Mouse (Mus musculus) embryo, embryonic 11 days (tissue): Measurements from ENCODE around the gene Csmd2.

Experiments
- DNase-seq: peaks from one replicate; pipeline ENCODE4 v3.0.0-alpha.2; 2015

Gene Csmd2

DNA sequence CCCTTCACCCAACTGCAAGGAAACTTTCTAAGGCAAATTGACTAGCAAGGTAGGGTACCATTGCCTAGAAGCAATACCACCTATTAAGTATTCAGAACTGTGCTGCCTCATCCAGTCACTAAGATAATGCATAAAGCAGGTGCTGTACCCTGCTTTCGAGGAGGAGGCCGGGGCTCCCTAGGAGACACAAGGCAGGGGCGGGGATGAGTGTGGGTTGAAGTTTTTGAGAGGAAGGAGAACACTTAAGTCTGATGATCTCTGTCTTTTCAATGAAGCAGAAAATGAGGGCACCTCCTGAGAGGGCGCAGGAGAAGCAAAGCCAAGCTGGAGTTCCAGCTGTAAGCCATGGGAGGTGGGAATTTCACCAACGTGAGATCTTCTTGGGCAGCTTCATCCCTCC, 271.6 kb downstream of the Csmd2 start:
- DNase-seq = no peak

DNA sequence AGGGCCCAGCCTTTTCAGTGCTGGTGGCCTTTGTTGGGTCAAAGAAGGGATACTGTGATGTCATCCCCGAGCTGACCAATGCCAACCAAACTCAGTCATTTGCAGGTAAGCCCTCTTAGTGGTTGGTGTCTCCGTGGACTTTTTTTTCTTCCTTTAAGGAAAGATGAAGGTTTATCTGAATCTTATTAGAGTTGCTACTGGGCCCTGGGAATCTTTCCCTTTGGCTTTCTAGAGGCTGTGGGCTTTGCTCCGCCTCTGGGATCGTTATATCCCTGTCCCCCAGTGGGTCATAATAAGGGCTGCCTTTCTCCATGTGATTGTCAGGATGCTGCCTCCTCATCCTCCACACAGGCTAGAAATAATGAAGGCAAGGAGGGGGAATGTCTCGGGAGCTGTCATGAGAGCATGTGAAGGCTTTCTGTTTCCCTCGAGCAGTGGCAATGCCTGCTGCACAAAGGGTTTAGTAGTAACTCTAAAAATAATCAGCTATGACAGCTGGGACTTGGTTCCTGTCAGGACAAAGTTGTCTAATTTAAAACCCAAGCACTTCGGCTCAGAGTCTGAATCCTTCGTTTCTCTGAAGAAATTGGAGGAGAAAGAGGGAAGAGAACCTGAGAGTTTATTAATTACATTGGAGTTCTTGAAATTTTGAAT, 273.4 kb downstream of the Csmd2 start, which contains the start of gene Hmgb4:
Gene Hmgb4 (minus strand): TSS at position 51 of the 654 bp plus-strand sequence.
- no peak for DNase-seq

GRCm38 (mm10) chr4:128264491-128264890, 276.8 kb downstream of the Csmd2 start:
- no peak for DNase-seq

- no peak for DNase-seq
Measured at GRCm38 (mm10) chr4:128265341-128265740, 277.7 kb downstream of the Csmd2 start.

- DNase-seq = no peak
Measured at GRCm38 (mm10) chr4:128269261-128269875, 281.7 kb downstream of the Csmd2 start.

DNA sequence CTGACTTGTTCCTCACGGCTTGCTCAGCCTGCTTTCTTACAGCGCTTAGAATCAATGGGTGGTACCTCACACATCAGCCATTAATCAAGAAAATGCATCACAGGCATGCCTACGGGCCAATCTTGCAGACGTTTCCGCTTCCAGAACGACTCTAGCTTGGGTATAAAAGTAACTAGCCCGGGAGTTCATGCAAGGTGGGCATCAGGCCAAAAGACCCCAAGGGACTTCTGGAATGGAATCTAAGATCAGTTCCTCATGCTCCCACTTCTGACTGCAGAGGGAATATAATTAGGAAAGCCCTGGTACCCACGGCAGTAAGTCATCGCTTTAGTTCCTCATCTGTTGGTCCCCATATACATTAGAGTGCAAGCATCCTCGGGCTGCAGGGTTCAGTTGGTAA, 282.5 kb downstream of the Csmd2 start:
- DNase-seq = no peak

DNA sequence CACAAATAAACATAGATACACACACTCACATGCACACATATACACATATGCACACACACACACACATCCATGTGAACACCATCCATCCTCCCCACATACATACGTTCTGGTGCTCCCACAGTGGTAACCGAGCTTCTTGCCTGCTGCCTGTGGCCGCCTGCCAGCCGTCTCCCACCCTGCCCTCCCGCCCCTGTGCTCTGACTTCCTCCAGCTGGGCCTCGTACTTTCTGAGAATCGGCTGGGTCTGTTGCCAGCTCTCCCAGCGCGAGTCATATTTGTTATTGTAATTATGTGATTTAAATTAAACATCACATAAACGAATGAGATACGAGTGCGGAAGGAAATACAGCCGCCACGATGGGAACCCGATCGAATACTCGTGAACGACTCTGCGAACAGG, 283.3 kb downstream of the Csmd2 start:
- DNase-seq = no peak

DNA sequence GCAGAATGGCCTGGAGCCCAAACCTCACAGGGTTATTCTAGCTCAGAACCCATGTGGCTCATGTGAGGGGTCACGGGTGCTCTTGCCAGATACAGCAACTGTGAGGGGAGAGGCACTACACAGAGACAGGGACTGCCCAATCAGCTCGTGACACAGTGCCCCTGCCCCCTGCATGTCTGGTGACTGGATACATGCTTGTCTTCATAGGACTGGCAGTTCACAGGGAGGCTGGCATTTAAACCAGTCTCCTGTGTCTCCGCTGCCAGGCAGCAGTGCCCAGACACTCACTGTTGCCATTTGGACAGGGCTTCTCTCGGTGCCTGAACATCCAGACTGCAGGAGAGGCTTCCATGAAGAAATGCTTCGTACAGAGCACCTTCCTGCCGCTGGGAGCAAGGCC, 284.8 kb downstream of the Csmd2 start:
- DNase-seq = no peak

GRCm38 (mm10) chr4:128273146-128273545, 285.5 kb downstream of the Csmd2 start:
- DNase-seq = no peak

- DNase-seq = no peak
Measured at GRCm38 (mm10) chr4:128275116-128275515, 287.5 kb downstream of the Csmd2 start.

DNA sequence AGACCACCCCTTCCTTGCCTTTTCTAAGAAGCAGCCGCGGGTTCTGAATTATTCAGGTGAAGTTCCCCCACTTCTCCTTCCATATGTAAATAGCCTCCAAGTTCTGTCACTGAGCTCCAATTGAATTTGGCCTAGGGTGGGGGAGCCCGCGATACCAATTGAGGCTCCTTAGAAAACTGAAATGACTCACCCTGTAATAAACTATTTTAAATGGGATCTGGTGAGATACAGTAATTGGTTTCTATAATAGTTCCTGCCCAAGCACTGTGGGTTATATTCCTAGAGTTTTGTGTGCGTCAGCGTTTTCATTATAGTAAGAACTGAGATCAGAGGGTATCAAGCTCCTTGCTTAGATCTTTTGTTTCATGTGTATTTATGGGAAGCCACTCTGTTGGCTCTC, 287.9 kb downstream of the Csmd2 start:
- DNase-seq = no peak

GRCm38 (mm10) chr4:128285009-128285408, 297.4 kb downstream of the Csmd2 start:
- no peak for DNase-seq

DNA sequence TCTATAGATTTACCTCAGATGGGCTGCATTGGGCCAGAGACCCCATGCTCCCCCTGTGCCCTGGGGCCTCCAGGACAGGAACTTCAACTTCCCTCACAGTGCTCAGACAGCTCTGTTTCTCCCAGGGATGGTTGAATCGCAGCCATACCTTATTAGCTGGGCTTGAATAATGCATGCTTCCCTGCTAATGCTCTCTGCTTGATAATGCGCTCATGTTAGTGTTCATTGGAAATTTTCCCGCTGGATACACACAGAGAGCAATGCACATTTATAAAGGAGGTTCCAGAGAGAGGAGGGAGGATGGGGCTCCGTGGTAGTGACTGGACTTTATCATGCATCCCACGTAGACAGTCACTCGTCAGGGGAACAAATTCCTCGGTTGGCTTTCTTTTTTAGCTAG, 300.4 kb downstream of the Csmd2 start:
- no peak for DNase-seq

DNA sequence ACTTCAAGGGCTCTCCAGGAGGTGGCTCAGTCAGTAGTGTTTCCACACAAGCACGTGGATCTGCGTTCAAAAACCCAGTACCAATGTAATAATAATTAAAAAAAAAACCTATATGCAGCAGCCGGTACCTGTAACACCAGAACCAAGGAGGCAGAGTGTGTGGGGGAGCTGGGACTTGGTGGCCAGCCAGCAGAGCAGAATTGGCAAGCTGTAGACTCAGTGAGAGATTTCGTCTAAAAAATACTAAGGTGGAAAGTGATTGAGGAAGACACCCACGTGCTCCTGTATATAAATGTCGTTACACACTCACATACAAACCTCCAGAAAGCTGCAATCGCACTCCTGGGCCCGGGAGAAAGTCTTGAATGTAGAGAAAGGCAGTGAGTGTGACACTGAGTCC, 316.4 kb downstream of the Csmd2 start:
- no peak for DNase-seq

- DNase-seq = no peak
Measured at GRCm38 (mm10) chr4:128306011-128306410, 318.4 kb downstream of the Csmd2 start.

DNA sequence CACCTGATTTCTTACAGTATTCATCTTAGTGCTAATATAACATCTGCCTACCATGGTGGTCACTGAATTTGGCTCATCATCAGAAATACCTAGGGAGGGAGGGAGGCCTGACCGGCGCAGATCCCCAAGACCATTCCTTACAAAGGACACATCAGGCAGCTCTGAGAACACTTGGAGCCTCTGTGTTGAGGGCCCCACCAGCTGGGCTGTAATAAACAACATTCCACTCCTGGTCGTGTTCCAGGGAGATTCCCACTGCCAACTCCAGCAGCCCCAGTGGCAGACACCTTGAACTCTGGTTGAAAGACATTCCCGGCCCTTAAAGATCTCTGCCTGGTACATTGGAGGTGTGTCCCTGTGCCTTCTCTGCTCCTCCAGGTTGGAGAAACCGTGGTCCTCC, 327.7 kb downstream of the Csmd2 start:
- no peak for DNase-seq

DNA sequence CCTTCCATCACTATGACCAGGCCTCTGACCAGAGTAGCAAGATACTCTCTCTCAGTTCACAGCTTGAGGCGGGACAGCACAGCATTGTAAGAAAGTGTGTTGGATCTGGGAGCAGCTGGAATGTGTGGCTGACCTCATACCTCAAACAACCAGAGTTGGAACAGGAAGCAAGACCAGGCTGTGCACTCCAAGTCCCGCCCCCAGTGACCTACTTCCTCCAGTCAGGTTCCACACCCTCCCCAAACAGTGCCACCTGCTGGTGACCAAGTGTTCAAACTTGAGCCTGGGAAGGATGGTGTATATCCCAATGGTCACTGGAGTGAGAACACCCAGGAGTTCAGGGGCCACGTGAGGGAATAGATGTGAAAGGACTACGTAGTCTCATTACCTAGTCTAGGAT, 330.3 kb downstream of the Csmd2 start:
- peak; percentile 19 for DNase-seq

DNA sequence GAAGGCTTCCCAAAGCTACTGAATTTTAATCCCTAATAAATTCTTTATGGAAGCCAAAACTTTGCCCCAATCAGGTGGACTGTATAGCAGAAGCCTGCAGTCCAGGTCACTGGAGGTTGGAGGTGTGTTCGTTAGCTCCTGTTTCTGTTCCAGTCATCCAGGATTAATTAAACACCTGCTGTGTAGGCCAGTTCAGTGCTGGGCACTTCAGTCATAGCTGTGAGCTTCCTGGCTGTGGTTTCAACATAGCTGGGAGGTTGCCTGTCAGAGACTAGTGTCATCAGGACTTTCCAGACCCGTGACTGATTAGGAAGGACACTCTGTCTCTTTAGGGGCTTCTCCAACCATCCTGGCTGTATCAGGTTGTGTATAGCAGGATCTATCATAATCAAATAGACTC, 337.9 kb downstream of the Csmd2 start:
- no peak for DNase-seq

- DNase-seq = no peak
Measured at GRCm38 (mm10) chr4:128326755-128327154, 339.1 kb downstream of the Csmd2 start.

GRCm38 (mm10) chr4:128327421-128327820, 339.8 kb downstream of the Csmd2 start:
- DNase-seq = no peak

GRCm38 (mm10) chr4:128330519-128330918, 342.9 kb downstream of the Csmd2 start:
- DNase-seq = no peak

GRCm38 (mm10) chr4:128340457-128340856, 352.8 kb downstream of the Csmd2 start:
- no peak for DNase-seq

GRCm38 (mm10) chr4:128341315-128341714, 353.7 kb downstream of the Csmd2 start:
- no peak for DNase-seq

GRCm38 (mm10) chr4:128342208-128342607, 354.6 kb downstream of the Csmd2 start:
- DNase-seq = no peak

- no peak for DNase-seq
Measured at GRCm38 (mm10) chr4:128358751-128359150, 371.1 kb downstream of the Csmd2 start.
